Mouse (Mus musculus) MEL (cell line): Measurements from ENCODE around the gene Desi1. TPM values are rescaled to one million over a fixed set of nuclear protein-coding genes. Genes with fewer than 3 reads are reported as not detected.

ENCODE experiments used
- DNase-seq: peaks from one replicate; pipeline ENCODE4 v3.0.0; 2011; ENCODE audit warnings: low read depth, low spot score
- H3K27ac ChIP-seq: 2 replicates; pipeline ENCODE4 v1.5.1; 2012; ENCODE audit warnings: low read depth, mild to moderate bottlenecking, control low read depth, low read length, moderate library complexity; ENCODE audit not compliant: control insufficient read depth
- H3K27me3 ChIP-seq, 2 experiments: fragments of 150-350 bp in 1 of 2; sonication (generic) in 1 of 2; 2 replicates each; pipeline ENCODE4 v1.6.1; 2012; ENCODE audit warnings: low read length in 2 of 2, mild to moderate bottlenecking in 2 of 2, improper control_type of control experiment in 1 of 2, moderate library complexity in 1 of 2; ENCODE audit not compliant: insufficient read depth in 2 of 2, control insufficient read depth in 1 of 2
- H3K36me3 ChIP-seq, 2 experiments: 2 replicates each; pipeline ENCODE4 v1.6.1; 2012 to 2014; ENCODE audit warnings: low read length in 2 of 2, improper control_type of control experiment in 1 of 2, inconsistent platforms in 1 of 2, mild to moderate bottlenecking in 1 of 2; ENCODE audit not compliant: insufficient read depth in 2 of 2, control insufficient read depth in 1 of 2
- H3K4me1 ChIP-seq, 2 experiments: fragments of 150-350 bp in 1 of 2; sonication (generic) in 1 of 2; 2 replicates each; pipeline ENCODE4 v1.6.1; 2012; ENCODE audit warnings: low read length in 2 of 2, improper control_type of control experiment in 1 of 2, mild to moderate bottlenecking in 1 of 2; ENCODE audit not compliant: insufficient read depth in 2 of 2, control insufficient read depth in 1 of 2
- H3K4me3 ChIP-seq, 2 experiments: fragments of 150-350 bp in 1 of 2; sonication (generic) in 1 of 2; 2 replicates each; pipeline ENCODE4 v1.5.1; 2012; ENCODE audit warnings: low read depth in 2 of 2, low read length in 2 of 2, mild to moderate bottlenecking in 2 of 2, moderate library complexity in 2 of 2, control low read depth in 1 of 2, improper control_type of control experiment in 1 of 2; ENCODE audit not compliant: control insufficient read depth in 1 of 2, insufficient read depth in 1 of 2
- H3K79me2 ChIP-seq: 2 replicates; pipeline ENCODE4 v1.6.1; 2012; ENCODE audit warnings: mild to moderate bottlenecking, low read length, moderate library complexity; ENCODE audit not compliant: control insufficient read depth, poor library complexity, insufficient read depth
- H3K9ac ChIP-seq: 2 replicates; pipeline ENCODE4 v1.6.1; 2012; ENCODE audit warnings: low read depth, mild to moderate bottlenecking, control low read depth, low read length, moderate library complexity; ENCODE audit not compliant: control insufficient read depth, poor library complexity, severe bottlenecking
- H3K9me3 ChIP-seq: fragments of 150-350 bp; sonication (generic); replicated peaks from 2 replicates; pipeline ENCODE4 v1.6.1; 2012; ENCODE audit warnings: mild to moderate bottlenecking, low read length, improper control_type of control experiment, moderate library complexity; ENCODE audit not compliant: insufficient read depth
- BHLHE40 ChIP-seq: IDR thresholded peaks from 2 replicates; pipeline ENCODE4 v1.6.1; 2012; ENCODE audit warnings: low read depth, mild to moderate bottlenecking, inconsistent platforms, low read length, improper control_type of control experiment, borderline replicate concordance
- CHD1 ChIP-seq: IDR thresholded peaks from 2 replicates; pipeline ENCODE4 v1.6.1; 2012; ENCODE audit warnings: low read depth, mild to moderate bottlenecking, inconsistent platforms, low read length, improper control_type of control experiment
- EP300 ChIP-seq, 2 experiments: IDR thresholded peaks; 2 replicates each; pipeline ENCODE4 v1.6.1; 2011; ENCODE audit warnings: improper control_type of control experiment in 2 of 2, low read length in 2 of 2, low read depth in 1 of 2, mild to moderate bottlenecking in 1 of 2
- GABPA ChIP-seq: IDR thresholded peaks from 2 replicates; pipeline ENCODE4 v1.6.1; 2012; ENCODE audit warnings: low read depth, mild to moderate bottlenecking, inconsistent platforms, low read length, improper control_type of control experiment, moderate library complexity
- GATA1 ChIP-seq: IDR thresholded peaks from 2 replicates; pipeline ENCODE4 v1.6.1; 2011; ENCODE audit warnings: low read depth, low read length, improper control_type of control experiment
- HCFC1 ChIP-seq: IDR thresholded peaks from 2 replicates; pipeline ENCODE4 v1.6.1; 2012; ENCODE audit warnings: low read depth, mild to moderate bottlenecking, inconsistent platforms, low read length, improper control_type of control experiment, moderate library complexity
- JUND ChIP-seq: IDR thresholded peaks from 2 replicates; pipeline ENCODE4 v1.6.1; 2011; ENCODE audit warnings: low read depth, mild to moderate bottlenecking, improper control_type of control experiment, low read length
- KAT2A ChIP-seq: conservative IDR thresholded peaks from 2 replicates; pipeline ENCODE4 v1.6.1; 2012; ENCODE audit warnings: low read depth, low read length, improper control_type of control experiment, inconsistent platforms
- MAFK ChIP-seq: IDR thresholded peaks from 2 replicates; pipeline ENCODE4 v1.6.1; 2011; ENCODE audit warnings: low read depth, mild to moderate bottlenecking, low read length, improper control_type of control experiment, borderline replicate concordance
- MAX ChIP-seq: IDR thresholded peaks from 2 replicates; pipeline ENCODE4 v1.6.1; 2011; ENCODE audit warnings: low read length, improper control_type of control experiment
- MAZ ChIP-seq: IDR thresholded peaks from 2 replicates; pipeline ENCODE4 v1.6.1; 2012; ENCODE audit warnings: low read depth, mild to moderate bottlenecking, inconsistent platforms, low read length, improper control_type of control experiment
- MXI1 ChIP-seq: IDR thresholded peaks from 2 replicates; pipeline ENCODE4 v1.6.1; 2011; ENCODE audit warnings: mild to moderate bottlenecking, low read depth, low read length, improper control_type of control experiment
- MYC ChIP-seq: IDR thresholded peaks from 2 replicates; pipeline ENCODE4 v1.6.1; 2011; ENCODE audit warnings: low read depth, mild to moderate bottlenecking, low read length, improper control_type of control experiment, moderate library complexity
- NELFE ChIP-seq: IDR thresholded peaks from 2 replicates; pipeline ENCODE4 v1.6.1; 2011; ENCODE audit warnings: low read depth, low read length, improper control_type of control experiment
- NRF1 ChIP-seq: IDR thresholded peaks from 2 replicates; pipeline ENCODE4 v1.6.1; 2014; ENCODE audit warnings: low read depth, mild to moderate bottlenecking, inconsistent platforms, low read length, improper control_type of control experiment, moderate library complexity; ENCODE audit not compliant: poor library complexity, insufficient read depth, severe bottlenecking
- POLR2A ChIP-seq, 2 experiments: IDR thresholded peaks; 2 replicates each; pipeline ENCODE4 v1.6.1; 2011 to 2012; ENCODE audit warnings: low read length in 2 of 2, mild to moderate bottlenecking in 2 of 2, control low read depth in 1 of 2, improper control_type of control experiment in 1 of 2, low read depth in 1 of 2, moderate library complexity in 1 of 2; ENCODE audit not compliant: control insufficient read depth in 1 of 2, insufficient read depth in 1 of 2, poor library complexity in 1 of 2
- POLR2AphosphoS5 ChIP-seq: IDR thresholded peaks from 2 replicates; pipeline ENCODE4 v1.6.1; 2012; ENCODE audit warnings: low read depth, borderline replicate concordance, mild to moderate bottlenecking, inconsistent platforms, low read length, moderate library complexity, mixed read lengths
- RAD21 ChIP-seq: IDR thresholded peaks from 2 replicates; pipeline ENCODE4 v1.6.1; 2011; ENCODE audit warnings: mild to moderate bottlenecking, low read depth, low read length, improper control_type of control experiment
- SIN3A ChIP-seq: IDR thresholded peaks from 2 replicates; pipeline ENCODE4 v1.6.1; 2012; ENCODE audit warnings: low read length, improper control_type of control experiment, inconsistent platforms
- SMC3 ChIP-seq: IDR thresholded peaks from 2 replicates; pipeline ENCODE4 v1.6.1; 2011; ENCODE audit warnings: low read depth, low read length, improper control_type of control experiment
- TCF12 ChIP-seq: IDR thresholded peaks from 2 replicates; pipeline ENCODE4 v1.6.1; 2014; ENCODE audit warnings: low read depth, mild to moderate bottlenecking, inconsistent platforms, low read length, improper control_type of control experiment, moderate library complexity
- USF1 ChIP-seq: IDR thresholded peaks from 2 replicates; pipeline ENCODE4 v1.6.1; 2014; ENCODE audit warnings: low read depth, mild to moderate bottlenecking, inconsistent platforms, low read length, improper control_type of control experiment, moderate library complexity
- ZKSCAN1 ChIP-seq: IDR thresholded peaks from 2 replicates; pipeline ENCODE4 v1.6.1; 2012; ENCODE audit warnings: low read depth, mild to moderate bottlenecking, inconsistent platforms, low read length, improper control_type of control experiment, moderate library complexity
- ZMIZ1 ChIP-seq: IDR thresholded peaks from 2 replicates; pipeline ENCODE4 v1.6.1; 2012; ENCODE audit warnings: low read depth, mild to moderate bottlenecking, inconsistent platforms, low read length, improper control_type of control experiment, moderate library complexity
- ZNF384 ChIP-seq: IDR thresholded peaks from 2 replicates; pipeline ENCODE4 v1.6.1; 2012; ENCODE audit warnings: low read depth, mild to moderate bottlenecking, inconsistent platforms, low read length, improper control_type of control experiment
- polyA plus RNA-seq, 2 experiments: library from polyadenylated mRNA; stranded (reverse) in 1 of 2; unstranded in 1 of 2; fragments of >175 nt in 1 of 2; fragments of >200 nt in 1 of 2; gene quantifications; 2 replicates each; pipeline versions ENCODE4 v1.2.1 to v1.2.4; 2012; ENCODE audit warnings: low replicate concordance in 2 of 2, low read depth in 1 of 2; ENCODE audit not compliant: insufficient read length in 2 of 2, insufficient read depth in 1 of 2, missing spikeins in 1 of 2
- total RNA-seq: library from RNA; depleted of rRNA; stranded (reverse); fragments of 300-350 nt; gene quantifications from 2 replicates; pipeline ENCODE4 v1.2.3, GENCODE M21; 2012

Gene Desi1
- total and polyA plus RNA-seq, 3 experiments = 26.3 to 116 TPM; not detected in 1

GRCm38 (mm10) chr15:81960171-81961077, 73.2 kb downstream of the Desi1 start, which contains the start of gene Pmm1 (continued):
- TF ChIP-seq EP300 (IDR thresholded peaks at IDR 0.05; ENCODE audit: low read depth in 1 of 2, low read length in 2 of 2) = no peak
- TF ChIP-seq MAZ = no peak; the same call in 1 of the 2 replicates
- no peak for TF ChIP-seq CHD1
- TF ChIP-seq POLR2AphosphoS5 = no peak
- peak; percentile 63 for TF ChIP-seq NRF1
- 0 out of 2 replicates have a peak, but pooled peaks have one; percentile 17 for TF ChIP-seq MYC
- peak; percentile 76 for TF ChIP-seq SMC3
- TF ChIP-seq TCF12 = no peak
- peak; percentile 64 for TF ChIP-seq MXI1
- TF ChIP-seq NELFE = peak; percentile 56
- TF ChIP-seq BHLHE40 = peak; percentile 92
- peak; percentile 55 for TF ChIP-seq MAX
- no peak for TF ChIP-seq ZMIZ1
- no peak for TF ChIP-seq ZKSCAN1
- no peak for TF ChIP-seq HCFC1
- TF ChIP-seq POLR2A (IDR thresholded peaks at IDR 0.05; ENCODE audit: control insufficient read depth in 1 of 2, insufficient read depth in 1 of 2, low read depth in 1 of 2, low read length in 2 of 2, poor library complexity in 1 of 2) = peak; percentile 46 to 61; a peak in 1 of 4 replicates
- no peak for TF ChIP-seq JUND

GRCm38 (mm10) chr15:81958906-81959305, 74.8 kb downstream of the Desi1 start:
- H3K4me1 ChIP-seq = peaks cover 0 to 11% of the 10 kb centered on the region in 2 experiments; a peak in 2 of 4 replicates
- H3K27ac ChIP-seq = no peak overlapping the region
- peak; percentile 48 for DNase-seq
- peaks cover 2 to 5% of the 10 kb centered on the region in 2 experiments; a peak in 3 of 4 replicates for H3K36me3 ChIP-seq
- H3K9ac ChIP-seq = no peak overlapping the region
- no peaks in the 10 kb centered on the region for H3K9me3 ChIP-seq
- TF ChIP-seq MAFK = no peak
- TF ChIP-seq KAT2A = no peak
- no peak for TF ChIP-seq USF1
- no peak for TF ChIP-seq RAD21
- no peak for TF ChIP-seq GABPA
- peak; percentile 24; the same call in 1 of the 2 replicates for TF ChIP-seq MXI1
- no peak for TF ChIP-seq ZNF384
- TF ChIP-seq GATA1 = peak; percentile 66
- no peak; the same call in 1 of the 2 replicates for TF ChIP-seq SIN3A
- TF ChIP-seq ZKSCAN1 = no peak
- H3K27me3 ChIP-seq = no peaks in the 10 kb centered on the region
- H3K79me2 ChIP-seq = peaks cover 6% of the 10 kb centered on the region; the same call in 1 of the 2 replicates
- H3K4me3 ChIP-seq = no peak overlapping the region
